Mouse (Mus musculus) olfactory bulb, adult 2 months (tissue): ENCODE data around the gene Zcchc7.

ENCODE experiments used
- CTCF ChIP-seq: fragments of 200-500 bp; IDR thresholded peaks from 2 replicates; pipeline ENCODE4 v1.5.1; 2012; ENCODE audit warnings: low read depth, mild to moderate bottlenecking, low read length, moderate library complexity; ENCODE audit not compliant: insufficient read depth
- POLR2A ChIP-seq: fragments of 200-500 bp; IDR thresholded peaks from 2 replicates; pipeline ENCODE4 v1.6.1; 2012; ENCODE audit warnings: mild to moderate bottlenecking, low read depth, low read length, moderate library complexity; ENCODE audit not compliant: insufficient read depth

- TF ChIP-seq POLR2A (no peak), CTCF (no peak)
These were observed 42.1 kb upstream of the Zcchc7 start for GRCm38 (mm10) chr4:44713554-44714051.
